Mouse (Mus musculus) kidney, postnatal 4 days (tissue): ENCODE measurements around the gene Maco1.
"Not testable (repeated sequence)": the region's sequence is repeated elsewhere in the genome, so short reads cannot be mapped to it uniquely, and the experiment has no call there.

Experiments used
- DNase-seq, 2 experiments: peaks; one replicate each; pipeline ENCODE4 v3.0.0; 2021; ENCODE audit warnings: mixed read lengths in 2 of 2

The Maco1 gene

GRCm38 (mm10) chr4:134858494-134858893 is 5.3 kb upstream of the Maco1 start:
- DNase-seq, result no peak

GRCm38 (mm10) chr4:134856501-134856900 is 3.4 kb upstream of the Maco1 start:
- peak; percentile 36 to 53 for DNase-seq

GRCm38 (mm10) chr4:134856056-134856455 is 2.9 kb upstream of the Maco1 start:
- DNase-seq, result no peak

GRCm38 (mm10) chr4:134855371-134855770 is 2.2 kb upstream of the Maco1 start:
- DNase-seq, result no peak

GRCm38 (mm10) chr4:134853637-134854485 is 716 bp upstream of the Maco1 start:
- DNase-seq, result peak; percentile 94 to 96

GRCm38 (mm10) chr4:134852438-134853255 is 498 bp downstream of the Maco1 start:
- peak; percentile 42 to 64 for DNase-seq

GRCm38 (mm10) chr4:134851876-134852275 is 1.3 kb downstream of the Maco1 start:
- peak in 1 of 2 experiments; percentile 23 for DNase-seq

GRCm38 (mm10) chr4:134851236-134851635 is 1.9 kb downstream of the Maco1 start:
- DNase-seq, result no peak

- DNase-seq, result no peak
These were observed 2.6 kb downstream of the Maco1 start for GRCm38 (mm10) chr4:134850551-134850950.

GRCm38 (mm10) chr4:134847587-134847986 is 5.6 kb downstream of the Maco1 start:
- no peak for DNase-seq

- no peak for DNase-seq
These were observed 9.6 kb downstream of the Maco1 start for GRCm38 (mm10) chr4:134843566-134843965.

- no peak for DNase-seq
These were observed 12.9 kb downstream of the Maco1 start for GRCm38 (mm10) chr4:134840231-134840630.

GRCm38 (mm10) chr4:134838706-134839105 is 14.4 kb downstream of the Maco1 start:
- not testable (repeated sequence) for DNase-seq

GRCm38 (mm10) chr4:134838221-134838620 is 14.9 kb downstream of the Maco1 start:
- DNase-seq, result no peak

- no peak for DNase-seq
These were observed 17.7 kb downstream of the Maco1 start for GRCm38 (mm10) chr4:134835486-134835885.

GRCm38 (mm10) chr4:134831934-134832333 is 21.2 kb downstream of the Maco1 start:
- no peak for DNase-seq

- no peak for DNase-seq
These were observed 25.3 kb downstream of the Maco1 start for GRCm38 (mm10) chr4:134827806-134828205.

- DNase-seq, result no peak
These were observed 26.8 kb downstream of the Maco1 start for GRCm38 (mm10) chr4:134826348-134826747.

- not testable (repeated sequence) for DNase-seq
These were observed 27.3 kb downstream of the Maco1 start for GRCm38 (mm10) chr4:134825864-134826263.

GRCm38 (mm10) chr4:134823560-134823959 is 29.6 kb downstream of the Maco1 start:
- DNase-seq, result no peak

GRCm38 (mm10) chr4:134821061-134821460 is 32.1 kb downstream of the Maco1 start:
- DNase-seq, result no peak

GRCm38 (mm10) chr4:134817706-134818105 is 35.4 kb downstream of the Maco1 start:
- no peak for DNase-seq

- no peak for DNase-seq
These were observed 38.9 kb downstream of the Maco1 start for GRCm38 (mm10) chr4:134814229-134814571.
